Mouse (Mus musculus) erythroblast, embryonic 14.5 days (primary cell): ENCODE results near the gene Gns. TPM values are rescaled to one million over a fixed set of nuclear protein-coding genes. Genes with fewer than 3 reads are reported as not detected.

Experiments
- H3K27me3 ChIP-seq: 2 replicates; pipeline ENCODE4 v1.6.1; 2012; ENCODE audit warnings: inconsistent platforms; ENCODE audit not compliant: control insufficient read depth
- H3K36me3 ChIP-seq: 2 replicates; pipeline ENCODE4 v1.6.1; 2012; ENCODE audit warnings: mild to moderate bottlenecking, inconsistent platforms; ENCODE audit not compliant: control insufficient read depth
- H3K4me1 ChIP-seq: 2 replicates; pipeline ENCODE4 v1.6.1; 2012; ENCODE audit warnings: inconsistent platforms; ENCODE audit not compliant: control insufficient read depth
- H3K4me3 ChIP-seq: replicated peaks from 2 replicates; pipeline ENCODE3; 2012; ENCODE audit warnings: moderate library complexity, mild to moderate bottlenecking, inconsistent platforms
- H3K9me3 ChIP-seq: 2 replicates; pipeline ENCODE4 v1.6.1; 2012; ENCODE audit warnings: low read length, inconsistent platforms, mixed read lengths; ENCODE audit not compliant: control insufficient read depth
- GATA1 ChIP-seq: IDR thresholded peaks from 2 replicates; pipeline ENCODE4 v1.6.1; 2012; ENCODE audit warnings: low read length, inconsistent platforms, mixed read lengths
- TAL1 ChIP-seq: IDR thresholded peaks from 3 replicates; pipeline ENCODE4 v1.6.1; 2012; ENCODE audit warnings: low read length, inconsistent platforms, mixed read lengths
- polyA plus RNA-seq: library from polyadenylated mRNA; stranded (reverse); fragments of >175 nt; gene quantifications from 2 replicates; pipeline ENCODE4 v1.2.3, GENCODE M21; 2012

Gns gene
- polyA plus RNA-seq, 1 experiment: 0.21 TPM

DNA sequence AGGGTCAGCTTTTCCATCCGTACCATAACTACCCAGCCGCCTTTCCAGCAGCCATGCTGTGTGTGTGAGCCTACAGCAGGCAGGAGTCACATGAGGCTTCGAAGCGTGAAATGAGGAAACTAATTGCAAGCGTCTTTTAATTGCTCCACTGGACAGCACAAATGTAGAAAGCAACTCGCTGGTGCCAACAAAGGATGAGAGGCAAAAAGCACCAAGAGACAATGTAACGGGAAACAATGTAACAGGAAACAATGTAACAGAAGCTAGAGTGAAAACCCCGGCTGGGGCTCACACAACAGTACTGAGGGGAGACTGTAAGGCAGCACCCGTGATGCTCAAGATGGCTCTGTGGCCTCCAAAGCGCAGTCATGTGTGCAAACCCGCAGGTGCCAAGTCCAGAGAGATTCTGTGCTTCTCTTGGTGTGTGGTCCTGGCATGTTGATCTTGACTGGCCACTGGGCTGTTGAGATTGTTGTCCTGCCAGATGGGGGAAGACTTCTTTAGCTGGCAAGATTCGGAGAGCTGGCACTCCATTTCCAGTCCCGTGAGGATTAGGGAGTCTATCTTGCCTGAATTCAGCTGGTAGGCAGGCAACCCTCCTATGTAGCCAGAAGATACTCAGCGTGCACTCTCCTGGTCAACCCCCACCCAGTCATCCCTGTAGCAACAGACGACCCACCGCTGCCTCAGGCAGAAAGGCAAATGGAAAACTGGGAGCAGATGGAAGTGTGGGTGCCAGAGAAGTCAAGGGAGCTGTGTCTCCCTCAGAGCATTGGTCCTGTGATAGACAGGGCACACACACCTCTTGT is 58.9 kb downstream of the Gns start:
- H3K36me3 ChIP-seq: no peaks in the 10 kb centered on the region
- H3K27me3 ChIP-seq: no peaks in the 10 kb centered on the region
- H3K4me3 ChIP-seq: no peak overlapping the region
- no peak for TF ChIP-seq GATA1
- H3K4me1 ChIP-seq: peaks cover 13% of the 10 kb centered on the region
- H3K9me3 ChIP-seq: no peaks in the 10 kb centered on the region

DNA sequence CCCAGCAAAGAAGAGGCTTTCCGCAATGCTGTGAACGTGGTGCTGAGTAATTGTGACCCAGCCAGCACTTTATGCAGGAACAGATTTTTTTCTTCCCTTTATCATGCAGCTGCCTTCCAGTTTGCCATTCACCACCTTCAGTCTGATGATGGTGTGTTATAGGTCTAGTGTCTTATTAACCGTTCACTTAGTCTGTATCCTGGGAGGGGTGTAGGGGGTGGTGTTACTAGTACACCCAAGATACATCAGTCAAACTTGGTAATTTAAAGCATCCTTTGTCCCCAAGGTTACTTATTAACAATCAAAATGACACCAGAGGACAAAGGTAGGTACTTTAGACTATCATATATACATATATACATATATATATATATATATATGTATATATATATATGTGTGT is 59.6 kb downstream of the Gns start:
- Histone ChIP-seq H3K27me3 (no peaks in the 10 kb centered on the region), H3K9me3 (no peaks in the 10 kb centered on the region), H3K4me1 (peaks cover 13% of the 10 kb centered on the region), H3K4me3 (no peak overlapping the region), H3K36me3 (no peaks in the 10 kb centered on the region)
- no peak for TF ChIP-seq GATA1
- TF ChIP-seq TAL1: no peak

DNA sequence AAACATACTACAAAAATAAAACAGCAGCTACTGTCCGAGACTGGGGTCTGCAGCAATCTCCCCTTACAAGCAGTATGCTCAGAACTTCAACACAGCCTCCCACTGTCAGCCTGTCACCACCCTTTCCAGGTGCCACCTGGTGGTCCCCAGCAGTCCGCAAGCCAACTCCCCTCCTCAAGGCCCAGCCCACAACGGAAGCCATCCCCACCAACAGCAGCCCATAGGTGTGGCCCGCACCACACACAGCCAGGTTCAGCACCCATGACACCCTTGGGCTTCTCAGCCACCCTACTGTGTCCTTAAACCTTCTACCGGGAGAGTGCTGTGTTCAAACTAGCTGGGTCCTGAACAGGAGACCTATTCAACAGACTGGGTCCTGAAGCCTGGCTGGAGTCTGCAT is 60.2 kb downstream of the Gns start:
- Histone ChIP-seq H3K27me3 (no peaks in the 10 kb centered on the region), H3K4me3 (no peak overlapping the region), H3K9me3 (no peaks in the 10 kb centered on the region), H3K36me3 (no peaks in the 10 kb centered on the region), H3K4me1 (peaks cover 9% of the 10 kb centered on the region)
- TF ChIP-seq TAL1: no peak
- TF ChIP-seq GATA1: no peak

DNA sequence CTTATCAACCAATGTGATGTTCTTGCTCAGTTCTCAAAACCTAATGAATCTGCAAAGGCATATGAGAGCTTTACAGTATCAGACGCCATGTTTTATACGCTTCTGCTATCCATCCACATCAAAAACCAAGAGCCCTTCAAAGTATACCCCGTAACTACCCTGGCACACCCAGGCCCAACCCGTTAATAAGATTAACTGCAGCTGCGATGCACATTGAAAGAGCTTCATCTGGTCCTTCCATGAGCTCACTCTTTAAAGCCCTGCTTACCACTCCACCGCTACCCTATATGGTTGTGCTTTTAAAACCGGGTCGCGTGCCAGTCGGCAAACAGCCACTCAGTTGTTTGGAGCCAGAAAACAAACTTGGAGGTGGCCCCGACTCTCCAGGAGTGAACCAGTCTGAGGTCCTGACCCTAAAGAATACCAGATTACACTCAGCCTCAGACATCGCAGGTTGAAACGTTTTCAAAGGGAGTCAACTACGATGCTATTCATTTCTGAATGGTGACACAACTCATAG is 60.7 kb downstream of the Gns start:
- Histone ChIP-seq H3K27me3 (no peaks in the 10 kb centered on the region), H3K36me3 (no peaks in the 10 kb centered on the region), H3K4me3 (no peak overlapping the region), H3K4me1 (peaks cover 6% of the 10 kb centered on the region), H3K9me3 (no peaks in the 10 kb centered on the region)
- TF ChIP-seq GATA1: no peak
- no peak for TF ChIP-seq TAL1

DNA sequence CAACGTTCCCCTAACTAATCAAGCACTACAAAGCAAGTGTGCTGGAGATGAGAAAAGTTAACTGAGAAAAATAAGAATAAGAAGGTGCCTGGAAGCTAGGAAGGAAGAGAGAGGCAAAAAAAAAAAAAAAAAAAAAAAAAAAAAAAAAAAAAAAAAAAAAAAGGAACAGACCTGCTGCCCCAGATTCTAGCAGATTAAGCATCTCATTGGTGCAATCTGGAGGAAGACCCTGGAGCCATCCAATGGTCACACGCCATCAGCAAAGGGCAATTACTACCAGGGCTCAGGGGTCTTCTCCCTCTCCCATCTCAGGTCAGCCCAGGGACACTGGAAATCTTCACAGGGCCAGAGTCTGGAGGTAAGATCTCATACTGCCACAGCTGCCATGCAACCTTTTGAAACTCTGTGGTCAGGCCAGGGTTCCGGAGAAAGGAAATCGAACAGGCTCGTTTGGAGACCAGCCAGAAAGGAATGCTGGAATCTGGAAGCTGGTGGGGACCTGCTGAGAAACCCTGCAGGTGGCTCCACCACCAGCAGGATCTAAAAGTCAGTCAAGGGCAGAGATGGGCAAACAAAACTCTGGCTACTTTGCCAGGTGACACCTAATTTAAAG is 61.7 kb downstream of the Gns start:
- Histone ChIP-seq H3K36me3 (no peaks in the 10 kb centered on the region), H3K9me3 (no peaks in the 10 kb centered on the region), H3K4me3 (no peak overlapping the region), H3K27me3 (no peaks in the 10 kb centered on the region), H3K4me1 (peaks cover 7% of the 10 kb centered on the region)
- no peak for TF ChIP-seq TAL1
- TF ChIP-seq GATA1: no peak

DNA sequence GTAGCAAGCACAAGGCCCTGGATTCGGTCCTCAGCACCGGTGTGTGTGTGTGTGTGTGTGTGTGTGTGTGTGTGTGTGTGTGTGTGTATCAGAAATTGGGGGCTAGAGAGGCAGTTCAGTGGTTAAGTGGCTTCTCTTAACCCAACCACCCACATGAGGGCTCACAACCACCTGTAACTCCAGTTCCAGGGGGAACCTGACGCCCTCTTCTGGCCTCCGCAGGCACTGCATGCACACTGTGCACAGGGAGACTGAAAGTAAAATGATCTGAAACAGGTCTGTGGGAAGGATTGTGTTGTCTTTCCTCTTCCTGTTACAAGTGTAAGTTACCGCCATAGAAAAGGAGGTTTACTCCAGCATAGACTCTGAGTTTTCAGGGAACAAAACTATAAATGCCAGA is 62.2 kb downstream of the Gns start:
- Histone ChIP-seq H3K27me3 (no peaks in the 10 kb centered on the region), H3K4me1 (peaks cover 12% of the 10 kb centered on the region), H3K36me3 (no peaks in the 10 kb centered on the region), H3K9me3 (no peaks in the 10 kb centered on the region), H3K4me3 (no peak overlapping the region)
- TF ChIP-seq TAL1: no peak
- no peak for TF ChIP-seq GATA1

DNA sequence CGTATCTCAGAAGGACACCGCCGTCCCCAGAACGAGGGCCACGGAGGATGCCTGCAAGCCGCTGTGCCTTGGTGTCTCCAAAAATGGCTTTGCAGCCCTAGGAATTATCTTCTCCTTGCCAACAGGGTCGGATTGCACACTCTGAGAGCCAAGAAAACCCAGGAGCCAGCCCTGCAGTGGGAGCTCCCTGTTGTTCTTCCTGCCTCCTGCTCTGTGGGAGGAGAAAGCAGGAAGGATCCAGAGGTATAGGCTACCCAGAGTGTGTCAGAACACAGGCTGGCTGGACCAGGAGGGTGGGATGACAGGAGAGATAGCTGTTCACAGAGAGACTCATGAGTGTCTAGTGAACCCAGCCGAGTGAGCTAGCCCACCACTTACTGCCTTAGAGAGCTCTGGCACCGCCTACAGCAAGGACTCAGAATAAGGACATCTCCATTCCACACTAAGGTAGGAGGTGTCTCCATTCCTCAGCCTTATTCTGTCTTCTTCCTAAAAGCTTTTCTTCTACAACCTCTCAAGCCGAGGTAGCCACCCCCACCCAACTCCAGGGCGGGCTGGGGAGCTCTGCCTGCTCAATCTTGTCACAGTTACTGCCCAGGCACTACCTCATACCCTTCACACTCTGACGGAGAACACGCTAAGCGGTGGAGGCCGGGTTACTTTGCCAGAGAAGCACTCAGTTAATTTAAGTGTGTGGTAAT is 63.3 kb downstream of the Gns start:
- Histone ChIP-seq H3K4me1 (peaks cover 22% of the 10 kb centered on the region), H3K9me3 (no peaks in the 10 kb centered on the region), H3K27me3 (no peaks in the 10 kb centered on the region), H3K36me3 (no peaks in the 10 kb centered on the region), H3K4me3 (no peak overlapping the region)
- no peak for TF ChIP-seq TAL1
- no peak for TF ChIP-seq GATA1

DNA sequence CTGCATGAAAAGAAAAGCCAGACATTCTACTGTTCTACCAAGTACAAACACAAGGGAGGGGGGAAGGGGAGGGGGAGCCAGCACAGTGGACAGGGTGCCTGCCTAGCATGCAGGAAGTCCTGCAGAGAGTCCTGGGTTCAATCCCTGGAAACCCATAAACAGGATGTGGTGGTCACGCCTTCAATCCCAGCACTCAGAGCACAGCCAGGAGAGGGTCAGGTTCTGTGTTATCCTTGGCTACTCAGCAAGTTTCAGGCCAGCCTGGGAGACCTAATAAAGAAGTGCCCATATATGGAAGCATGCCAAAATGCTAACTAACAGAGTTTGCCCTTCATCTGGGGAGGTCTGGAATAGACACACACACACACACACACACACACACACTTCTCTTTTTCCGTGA is 64.2 kb downstream of the Gns start:
- Histone ChIP-seq H3K27me3 (no peaks in the 10 kb centered on the region), H3K36me3 (no peaks in the 10 kb centered on the region), H3K9me3 (no peaks in the 10 kb centered on the region), H3K4me3 (no peak overlapping the region), H3K4me1 (peaks cover 23% of the 10 kb centered on the region)
- no peak for TF ChIP-seq TAL1
- no peak for TF ChIP-seq GATA1

DNA sequence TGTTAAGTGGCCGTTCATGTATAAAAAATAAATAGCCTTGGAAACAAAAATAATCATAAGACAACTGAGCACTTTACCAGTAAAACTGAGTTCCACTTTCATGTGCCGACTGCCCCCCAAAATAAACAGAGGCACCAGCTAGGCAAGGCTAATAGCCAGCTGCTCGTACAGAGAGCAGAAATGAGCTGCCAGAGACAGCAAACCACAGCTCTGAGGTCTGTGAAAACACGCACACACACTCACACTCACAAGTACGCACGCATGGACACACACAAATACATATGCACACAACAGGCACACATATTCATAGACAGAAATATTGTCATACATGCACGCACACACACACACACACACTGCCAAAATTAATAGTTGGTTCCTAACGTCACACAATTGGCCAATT is 64.7 kb downstream of the Gns start:
- Histone ChIP-seq H3K9me3 (no peaks in the 10 kb centered on the region), H3K27me3 (no peaks in the 10 kb centered on the region), H3K36me3 (no peaks in the 10 kb centered on the region), H3K4me3 (no peak overlapping the region), H3K4me1 (peaks cover 23% of the 10 kb centered on the region)
- TF ChIP-seq GATA1 (no peak), TAL1 (no peak)
